Mouse (Mus musculus) urinary bladder, postnatal 36 days (tissue): ENCODE data around the gene Fzr1.

Source experiments
- DNase-seq, 2 experiments: peaks; one replicate each; pipeline ENCODE4 v3.0.0; 2022; ENCODE audit warnings: low spot score in 2 of 2, mixed read lengths in 1 of 2

The Fzr1 gene

GRCm38 (mm10) chr10:81377793-81378552, at the start of gene Fzr1:
Fzr1 (minus strand) TSS chr10:81378516.
- no peak for DNase-seq

GRCm38 (mm10) chr10:81427804-81428506, 49.6 kb upstream of the Fzr1 start:
- no peak for DNase-seq

- no peak for DNase-seq
Measured at GRCm38 (mm10) chr10:81427327-81427726, 49.0 kb upstream of the Fzr1 start.

GRCm38 (mm10) chr10:81426897-81427296, 48.6 kb upstream of the Fzr1 start:
- peak; percentile 65 to 76 for DNase-seq

- DNase-seq: no peak
Measured at GRCm38 (mm10) chr10:81426081-81426671, 47.9 kb upstream of the Fzr1 start.

GRCm38 (mm10) chr10:81425236-81425850, 47.0 kb upstream of the Fzr1 start:
- DNase-seq: peak in 1 of 2 experiments; percentile 1

- DNase-seq: peak in 1 of 2 experiments; percentile 43
Measured at GRCm38 (mm10) chr10:81424246-81425051, 46.1 kb upstream of the Fzr1 start.

- DNase-seq: no peak
Measured at GRCm38 (mm10) chr10:81423476-81424245, 45.3 kb upstream of the Fzr1 start.

- no peak for DNase-seq
Measured at GRCm38 (mm10) chr10:81422661-81423217, 44.4 kb upstream of the Fzr1 start.

GRCm38 (mm10) chr10:81422191-81422590, 43.9 kb upstream of the Fzr1 start:
- DNase-seq: no peak

GRCm38 (mm10) chr10:81421797-81422100, 43.4 kb upstream of the Fzr1 start:
- DNase-seq: no peak

- DNase-seq: no peak
Measured at GRCm38 (mm10) chr10:81421041-81421796, 42.9 kb upstream of the Fzr1 start.

- no peak for DNase-seq
Measured at GRCm38 (mm10) chr10:81420191-81420767, 42.0 kb upstream of the Fzr1 start.

- DNase-seq: no peak
Measured at GRCm38 (mm10) chr10:81419111-81419928, 41.0 kb upstream of the Fzr1 start.

- no peak for DNase-seq
Measured at GRCm38 (mm10) chr10:81418216-81419070, 40.1 kb upstream of the Fzr1 start.

- no peak for DNase-seq
Measured at GRCm38 (mm10) chr10:81417227-81418215, 39.2 kb upstream of the Fzr1 start.
